Mouse (Mus musculus) CH12.LX (cell line): Measurements from ENCODE around the gene Ahrr. TPM values are rescaled to one million over a fixed set of nuclear protein-coding genes. Genes with fewer than 3 reads are reported as not detected.

Source experiments
- DNase-seq: peaks from one replicate; pipeline ENCODE4 v3.0.0-alpha.2; 2013; ENCODE audit errors: extremely low read depth
- H3K27ac ChIP-seq: 2 replicates; pipeline ENCODE4 v1.5.1; 2012; ENCODE audit warnings: low read depth, mild to moderate bottlenecking, control low read depth, moderate library complexity; ENCODE audit not compliant: insufficient read depth
- H3K27me3 ChIP-seq: replicated peaks from 2 replicates; pipeline ENCODE3; 2012; ENCODE audit warnings: inconsistent platforms
- H3K36me3 ChIP-seq, 2 experiments: replicated peaks in 1 of 2; 2 replicates each; pipeline versions ENCODE3 to v1.6.1; 2012; ENCODE audit warnings: inconsistent platforms in 1 of 2, low read length in 1 of 2, mild to moderate bottlenecking in 1 of 2, mixed read lengths in 1 of 2, moderate library complexity in 1 of 2; ENCODE audit not compliant: control insufficient read depth in 1 of 2, insufficient read depth in 1 of 2
- H3K4me1 ChIP-seq, 2 experiments: 2 replicates each; pipeline ENCODE4 v1.6.1; 2012; ENCODE audit warnings: inconsistent platforms in 1 of 2, moderate library complexity in 1 of 2; ENCODE audit not compliant: insufficient read depth in 2 of 2, control insufficient read depth in 1 of 2
- H3K4me2 ChIP-seq: 2 replicates; pipeline ENCODE4 v1.6.1; 2012; ENCODE audit warnings: low read depth, mild to moderate bottlenecking, control low read depth; ENCODE audit not compliant: poor library complexity, insufficient read depth, severe bottlenecking
- H3K4me3 ChIP-seq, 3 experiments: fragments of 150-350 bp in 1 of 3; sonication (generic) in 1 of 3; replicated peaks in 1 of 3; 2 replicates each; pipeline versions ENCODE3 to v1.5.1; 2011 to 2012; ENCODE audit warnings: low read depth in 2 of 3, low read length in 2 of 3, mild to moderate bottlenecking in 2 of 3, moderate library complexity in 2 of 3, control low read depth in 1 of 3, improper control_type of control experiment in 1 of 3, inconsistent platforms in 1 of 3, mixed read lengths in 1 of 3; ENCODE audit not compliant: poor library complexity in 1 of 3
- H3K79me2 ChIP-seq: replicated peaks from 2 replicates; pipeline ENCODE4 v1.6.1; 2012; ENCODE audit warnings: mild to moderate bottlenecking, moderate library complexity; ENCODE audit not compliant: control insufficient read depth, poor library complexity, insufficient read depth, severe bottlenecking; ENCODE audit errors: extremely low read depth
- H3K9ac ChIP-seq: 2 replicates; pipeline ENCODE4 v1.6.1; 2012; ENCODE audit warnings: low read depth, mild to moderate bottlenecking, control low read depth, moderate library complexity; ENCODE audit not compliant: insufficient read depth
- H3K9me3 ChIP-seq: replicated peaks from 2 replicates; pipeline ENCODE3; 2012; ENCODE audit warnings: low read length, inconsistent platforms, mixed read lengths
- BHLHE40 ChIP-seq: IDR thresholded peaks from 2 replicates; pipeline ENCODE4 v1.6.1; 2011; ENCODE audit warnings: mild to moderate bottlenecking, low read depth, low read length, improper control_type of control experiment
- CHD2 ChIP-seq: IDR thresholded peaks from 2 replicates; pipeline ENCODE4 v1.6.1; 2011; ENCODE audit warnings: low read length, improper control_type of control experiment
- CTCF ChIP-seq, 2 experiments: IDR thresholded peaks in 1 of 2; conservative IDR thresholded peaks in 1 of 2; 2 replicates each; pipeline ENCODE4 v1.5.1; 2011 to 2012; ENCODE audit warnings: low read depth in 2 of 2, low read length in 2 of 2, improper control_type of control experiment in 1 of 2, inconsistent platforms in 1 of 2, mild to moderate bottlenecking in 1 of 2, moderate library complexity in 1 of 2
- ELF1 ChIP-seq: IDR thresholded peaks from 2 replicates; pipeline ENCODE4 v1.6.1; 2014; ENCODE audit warnings: low read depth, mild to moderate bottlenecking, inconsistent platforms, low read length, improper control_type of control experiment
- ETS1 ChIP-seq: conservative IDR thresholded peaks from 2 replicates; pipeline ENCODE4 v1.6.1; 2012; ENCODE audit warnings: low read depth, mild to moderate bottlenecking, inconsistent platforms, low read length, improper control_type of control experiment, moderate library complexity
- HCFC1 ChIP-seq: IDR thresholded peaks from 2 replicates; pipeline ENCODE4 v1.6.1; 2012; ENCODE audit warnings: low read depth, mild to moderate bottlenecking, inconsistent platforms, low read length, improper control_type of control experiment
- IRF4 ChIP-seq: IDR thresholded peaks from 2 replicates; pipeline ENCODE4 v1.6.1; 2014; ENCODE audit warnings: low read depth, mild to moderate bottlenecking, inconsistent platforms, low read length, improper control_type of control experiment
- JUN ChIP-seq: IDR thresholded peaks from 2 replicates; pipeline ENCODE4 v1.6.1; 2011; ENCODE audit warnings: low read depth, mild to moderate bottlenecking, low read length, improper control_type of control experiment, moderate library complexity; ENCODE audit not compliant: insufficient read depth
- KAT2A ChIP-seq: IDR thresholded peaks from 2 replicates; pipeline ENCODE4 v1.6.1; 2012; ENCODE audit warnings: low read length, improper control_type of control experiment, inconsistent platforms; ENCODE audit not compliant: insufficient replicate concordance
- MAX ChIP-seq: IDR thresholded peaks from 2 replicates; pipeline ENCODE4 v1.6.1; 2011; ENCODE audit warnings: low read length, improper control_type of control experiment
- MXI1 ChIP-seq: IDR thresholded peaks from 2 replicates; pipeline ENCODE4 v1.6.1; 2011; ENCODE audit warnings: mild to moderate bottlenecking, low read depth, low read length, improper control_type of control experiment
- PAX5 ChIP-seq: IDR thresholded peaks from 2 replicates; pipeline ENCODE4 v1.6.1; 2012; ENCODE audit warnings: low read length, inconsistent platforms, mixed read lengths
- RAD21 ChIP-seq: IDR thresholded peaks from 2 replicates; pipeline ENCODE4 v1.6.1; 2011; ENCODE audit warnings: low read depth, mild to moderate bottlenecking, low read length, improper control_type of control experiment, moderate library complexity
- TCF12 ChIP-seq: IDR thresholded peaks from 2 replicates; pipeline ENCODE4 v1.6.1; 2014; ENCODE audit warnings: low read depth, mild to moderate bottlenecking, inconsistent platforms, low read length, improper control_type of control experiment
- UBTF ChIP-seq: IDR thresholded peaks from 2 replicates; pipeline ENCODE4 v1.6.1; 2012; ENCODE audit warnings: low read depth, mild to moderate bottlenecking, inconsistent platforms, low read length, improper control_type of control experiment, moderate library complexity
- USF2 ChIP-seq: conservative IDR thresholded peaks from 2 replicates; pipeline ENCODE4 v1.6.1; 2011; ENCODE audit warnings: low read depth, low read length, improper control_type of control experiment
- ZKSCAN1 ChIP-seq: IDR thresholded peaks from 2 replicates; pipeline ENCODE4 v1.6.1; 2012; ENCODE audit warnings: low read depth, inconsistent platforms, low read length, improper control_type of control experiment, borderline replicate concordance
- ZNF384 ChIP-seq: IDR thresholded peaks from 2 replicates; pipeline ENCODE4 v1.6.1; 2012; ENCODE audit warnings: low read depth, low read length, improper control_type of control experiment, inconsistent platforms
- dilution Hi-C: fragments of 300-500 bp; cut with MboI; formaldehyde crosslinking; loops from 2 replicates; pipeline ENCODE4 v1.14.3; 2020; ENCODE audit warnings: low sequenced_read_pairs; ENCODE audit not compliant: extremely low pct_unique_long_range_greater_than_20kb, extremely low pct_ligation_motif_present
- in situ Hi-C: fragments of 300-500 bp; cut with MboI; formaldehyde crosslinking; loops from 3 replicates; pipeline ENCODE4 v1.14.3; 2019; ENCODE audit warnings: low sequenced_read_pairs, low pct_ligation_motif_present, low pct_unique_long_range_greater_than_20kb, mixed read lengths
- polyA plus RNA-seq: library from polyadenylated mRNA; unstranded; fragments of >175 nt; gene quantifications from 2 replicates; pipeline ENCODE4 v1.2.1, GENCODE M21; 2012; ENCODE audit warnings: low read depth; ENCODE audit not compliant: insufficient read length
- total RNA-seq, 2 experiments: library from RNA; depleted of rRNA; stranded (reverse); fragments of 300-350 nt in 1 of 2; fragments of >200 nt in 1 of 2; gene quantifications; 2 replicates each; pipeline ENCODE4 v1.2.3; 2012 to 2014

The Ahrr gene
- total and polyA plus RNA-seq, 3 experiments, result 0.90 to 1.0 (median 1.0) TPM

DNA sequence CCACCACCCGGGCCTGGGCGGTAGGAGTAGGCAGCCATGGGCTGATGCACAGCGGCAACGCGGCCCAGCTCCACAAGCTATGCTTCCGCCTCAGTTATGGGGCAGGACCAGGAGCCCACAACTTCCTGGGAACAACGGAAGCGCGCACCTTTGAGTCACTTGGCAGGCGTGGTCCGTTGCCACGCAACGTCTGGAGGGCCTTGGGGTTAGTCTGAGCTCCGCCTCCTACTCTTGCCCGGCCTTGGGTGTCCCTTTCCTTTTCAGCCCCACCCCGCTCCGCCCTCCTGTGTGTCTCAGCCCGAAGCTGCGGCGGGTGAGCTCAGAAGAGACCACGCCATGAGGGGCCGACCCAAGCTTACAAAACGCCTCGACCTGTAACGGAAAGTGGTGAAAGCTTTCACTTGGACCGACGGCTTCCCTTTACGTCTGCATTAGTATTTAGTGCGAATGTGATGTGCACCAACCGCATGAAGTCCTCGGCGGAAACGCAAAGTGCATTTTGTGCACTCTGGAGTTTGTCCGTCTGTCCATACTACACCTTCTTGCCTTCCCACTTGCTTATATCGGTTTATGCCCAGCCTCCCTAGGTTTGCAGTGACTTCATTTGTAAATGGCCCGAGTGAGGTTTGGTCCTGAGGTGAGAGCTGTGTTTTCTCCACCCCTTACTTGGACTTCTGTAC lies 25.2 kb upstream of the Ahrr start, which contains the start of gene Pdcd6 (continued):
- TF ChIP-seq MAX (peak; percentile 53; the same call in 1 of the 2 replicates), ELF1 (peak; percentile 93), TCF12 (peak; percentile 36), CTCF (conservative IDR thresholded peaks at IDR 0.05 in 1 of 2, IDR thresholded peaks at IDR 0.05 in 1 of 2; ENCODE audit: low read depth in 2 of 2, low read length in 2 of 2) (no peak), MXI1 (peak; percentile 75; the same call in 1 of the 2 replicates), HCFC1 (peak; percentile 77)

- peaks cover 0 to 25% of the 10 kb centered on the region in 2 experiments; a peak in 2 of 4 replicates for H3K4me1 ChIP-seq
- H3K36me3 ChIP-seq, result peaks cover 18 to 50% of the 10 kb centered on the region in 2 experiments
- TF ChIP-seq UBTF (no peak), ETS1 (no peak), BHLHE40 (no peak), USF2 (no peak), RAD21 (no peak), CHD2 (no peak), ELF1 (no peak), ZNF384 (no peak), JUN (no peak), IRF4 (no peak), PAX5 (no peak), ZKSCAN1 (no peak), KAT2A (no peak)
- H3K4me3 ChIP-seq, result peak overlapping the region; percentile 84 to 97 (median 90)
- H3K9ac ChIP-seq, result peak overlapping the region; percentile 73
- peak overlapping the region; percentile 73 for H3K4me2 ChIP-seq
- in situ Hi-C loops, result no loop called here
- H3K27ac ChIP-seq, result 0 out of 2 replicates have a peak overlapping the region, but pooled peaks have one; percentile 16
- H3K79me2 ChIP-seq, result peaks cover 25% of the 10 kb centered on the region
- DNase-seq, result peak; percentile 7
- dilution Hi-C loops, result no loop called here
- H3K9me3 ChIP-seq, result no peaks in the 10 kb centered on the region
- no peaks in the 10 kb centered on the region for H3K27me3 ChIP-seq
Observed at GRCm38 (mm10) chr13:74316789-74317169, 24.6 kb upstream of the Ahrr start.

GRCm38 (mm10) chr13:74316386-74316785 lies 24.3 kb upstream of the Ahrr start:
- H3K4me2 ChIP-seq, result peak overlapping the region; percentile 73
- DNase-seq, result no peak
- no peaks in the 10 kb centered on the region for H3K9me3 ChIP-seq
- H3K27ac ChIP-seq, result 0 out of 2 replicates have a peak overlapping the region, but pooled peaks have one; percentile 3
- H3K79me2 ChIP-seq, result peaks cover 25% of the 10 kb centered on the region
- H3K27me3 ChIP-seq, result no peaks in the 10 kb centered on the region
- no peak for TF ChIP-seq PAX5
- no peak for TF ChIP-seq MXI1
- no peak for TF ChIP-seq CHD2
- peak overlapping the region; percentile 73 for H3K9ac ChIP-seq
- peaks cover 0 to 25% of the 10 kb centered on the region in 2 experiments; a peak in 2 of 4 replicates for H3K4me1 ChIP-seq
- in situ Hi-C loops (no loop called here), dilution Hi-C loops (no loop called here)
- H3K36me3 ChIP-seq, result peaks cover 18 to 50% of the 10 kb centered on the region in 2 experiments
- peak overlapping the region; percentile 84 to 97 (median 90) for H3K4me3 ChIP-seq
